Mouse (Mus musculus) lung, postnatal 10 days (tissue): ENCODE results near the gene Tal1.

ENCODE experiments used
- DNase-seq: peaks from one replicate; pipeline ENCODE4 v3.0.0; 2021

Tal1 gene

GRCm38 (mm10) chr4:115074789-115075188 is 18.6 kb downstream of the Tal1 start:
- DNase-seq: no peak

DNA sequence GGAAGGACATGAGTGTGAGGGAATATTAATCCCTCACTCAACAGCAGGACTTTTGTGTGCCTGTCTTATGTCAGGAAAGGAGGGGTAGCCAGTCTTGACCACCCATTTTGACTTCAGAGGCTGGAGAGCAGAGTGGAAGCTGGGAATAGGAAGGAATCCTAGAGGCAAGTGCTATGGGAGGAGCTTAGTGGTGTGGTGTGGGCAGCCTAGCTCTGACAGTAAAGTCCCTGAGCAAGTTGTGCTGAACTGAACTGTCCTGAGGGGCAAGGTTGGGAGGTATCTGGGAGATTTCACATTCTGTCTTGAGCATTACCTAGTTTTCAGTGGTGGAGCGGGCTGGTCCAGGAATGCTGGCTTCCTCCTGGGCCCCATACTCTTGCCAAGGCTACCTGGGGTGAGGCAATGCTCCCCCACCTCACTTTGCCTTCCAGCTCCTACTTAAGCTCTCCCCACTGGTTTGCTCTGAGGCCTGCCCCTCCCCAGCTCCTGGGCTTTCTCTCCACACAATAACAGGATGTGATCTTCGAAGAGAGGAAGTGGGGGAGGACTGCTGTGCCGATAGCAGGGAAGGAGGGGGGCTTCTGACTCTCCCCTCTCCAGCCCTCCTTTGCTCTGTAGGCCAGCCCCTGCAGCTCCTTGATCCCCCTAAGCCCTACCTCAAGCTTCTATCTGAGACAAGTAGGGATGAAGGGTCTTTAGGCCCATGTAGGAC is 19.1 kb downstream of the Tal1 start:
- peak; percentile 75 for DNase-seq

DNA sequence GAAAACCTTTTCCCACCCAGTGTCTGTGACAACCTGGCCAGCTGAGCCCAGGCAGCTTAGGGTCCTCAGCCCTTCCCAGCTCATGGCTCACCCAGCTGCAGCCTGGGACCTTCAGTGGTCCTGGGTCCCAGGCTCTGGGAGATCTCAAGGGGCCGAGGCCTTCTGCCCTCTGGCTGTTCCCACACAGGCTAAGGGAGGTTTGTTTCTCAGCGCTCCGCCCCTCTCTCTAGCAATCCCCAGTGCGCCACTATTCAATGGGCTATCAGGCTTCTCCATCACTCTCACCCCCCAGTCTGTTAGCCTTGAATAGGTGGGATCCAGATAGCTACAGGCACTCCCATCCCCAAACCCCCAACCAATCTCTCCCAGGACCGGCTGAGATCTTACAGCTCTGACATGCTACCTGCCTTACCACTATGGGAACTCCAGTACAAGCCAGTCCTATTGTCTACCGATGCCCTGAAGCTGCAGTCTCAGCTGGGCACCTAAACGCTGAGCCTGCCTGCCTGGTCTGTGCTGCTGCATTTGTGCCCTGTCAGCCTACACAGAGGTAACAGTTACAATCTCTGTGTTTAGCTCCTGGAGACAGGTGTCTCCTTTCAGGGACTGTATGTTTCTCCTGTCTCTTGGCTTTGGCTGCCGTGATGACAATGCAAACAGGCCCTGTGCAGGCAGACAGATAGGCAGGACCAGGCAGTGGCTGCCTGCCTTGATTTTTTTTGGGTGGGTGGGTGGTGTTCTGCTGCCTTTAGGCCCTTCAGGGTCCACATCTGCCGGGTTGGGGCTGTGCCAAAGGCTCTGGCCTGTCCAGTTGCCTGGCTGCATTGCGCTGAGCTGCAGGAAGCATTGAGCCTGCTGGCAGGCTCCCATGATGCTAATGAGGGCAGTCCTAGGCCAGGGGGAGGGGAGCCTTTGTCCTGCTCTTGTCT is 22.9 kb downstream of the Tal1 start:
- DNase-seq: peak; percentile 76

- no peak for DNase-seq
These were observed 23.7 kb downstream of the Tal1 start for GRCm38 (mm10) chr4:115079821-115080349.

- DNase-seq: no peak
These were observed 26.8 kb downstream of the Tal1 start for GRCm38 (mm10) chr4:115083031-115083430.

DNA sequence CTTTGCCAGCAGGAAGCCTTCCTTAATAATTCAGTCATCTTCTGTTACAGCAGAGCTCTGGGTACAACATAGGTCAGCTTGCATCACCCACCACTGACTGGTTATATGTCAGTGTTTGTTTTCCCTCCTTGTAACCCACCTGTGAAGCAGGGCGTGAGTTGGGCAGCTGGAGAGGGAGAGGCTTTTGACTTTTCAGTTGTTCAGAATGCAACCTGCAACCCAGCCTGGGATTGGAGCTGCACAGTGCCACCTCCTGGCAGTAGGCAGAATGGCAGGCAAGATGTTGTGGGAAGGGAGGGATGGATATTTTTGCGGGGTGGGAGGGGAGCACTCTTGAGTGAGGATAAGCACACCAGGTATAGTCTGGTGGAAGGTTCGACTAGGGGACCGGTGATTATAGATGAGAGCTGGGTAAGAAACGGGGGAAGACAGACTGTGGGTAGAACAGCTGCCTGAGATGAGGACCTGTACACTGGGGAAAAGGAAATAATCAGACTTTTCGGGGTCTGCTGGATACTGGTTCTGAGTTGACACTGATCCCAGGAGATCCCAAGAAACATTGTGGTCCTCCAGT is 29.4 kb downstream of the Tal1 start:
- DNase-seq: peak; percentile 79

GRCm38 (mm10) chr4:115086257-115086656 is 30.0 kb downstream of the Tal1 start:
- DNase-seq: no peak

- peak; percentile 46 for DNase-seq
These were observed 30.7 kb downstream of the Tal1 start for GRCm38 (mm10) chr4:115086763-115087415.

DNA sequence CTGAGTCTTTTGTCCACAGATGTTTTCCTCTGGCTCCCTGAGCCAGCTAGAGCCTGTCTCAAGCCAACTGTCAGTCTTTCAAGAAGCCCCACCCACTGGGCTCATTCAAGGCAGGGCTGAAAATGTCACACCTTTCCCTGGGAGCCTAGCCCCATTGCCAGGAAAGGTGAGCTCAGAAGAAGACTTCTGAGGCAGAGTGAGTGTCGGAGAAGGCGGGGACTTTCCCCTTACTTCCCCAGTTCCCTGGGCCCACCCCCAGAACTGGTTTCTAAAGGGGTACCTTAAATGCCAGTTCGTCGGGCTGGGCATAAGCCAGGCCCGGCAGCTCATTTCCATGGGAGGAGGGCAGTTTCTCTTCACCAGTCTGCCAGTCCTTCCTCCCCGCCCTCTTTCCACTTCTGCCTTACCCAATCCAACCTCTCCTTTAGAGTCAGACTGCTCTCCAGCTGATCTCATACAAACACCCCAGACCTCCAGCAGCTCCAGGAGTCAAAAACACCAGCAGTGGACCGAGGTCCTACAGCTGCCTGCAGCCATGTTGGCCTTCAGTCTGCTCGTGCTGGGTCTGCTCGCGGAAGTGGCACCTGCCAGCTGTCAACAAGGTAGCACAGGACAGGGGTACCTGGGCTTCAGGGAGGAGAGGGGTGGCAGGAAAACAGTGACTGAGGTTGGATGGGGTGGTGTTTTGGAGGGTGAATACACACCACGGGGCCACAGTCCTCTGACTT is 32.5 kb downstream of the Tal1 start, which contains the start of gene Pdzk1ip1:
Pdzk1ip1 (plus strand) TSS at position 98 of the 728 bp plus-strand sequence.
- peak; percentile 60 for DNase-seq

- no peak for DNase-seq
These were observed 34.4 kb downstream of the Tal1 start for GRCm38 (mm10) chr4:115090592-115090991.

GRCm38 (mm10) chr4:115091806-115092205 is 35.6 kb downstream of the Tal1 start:
- DNase-seq: no peak

DNA sequence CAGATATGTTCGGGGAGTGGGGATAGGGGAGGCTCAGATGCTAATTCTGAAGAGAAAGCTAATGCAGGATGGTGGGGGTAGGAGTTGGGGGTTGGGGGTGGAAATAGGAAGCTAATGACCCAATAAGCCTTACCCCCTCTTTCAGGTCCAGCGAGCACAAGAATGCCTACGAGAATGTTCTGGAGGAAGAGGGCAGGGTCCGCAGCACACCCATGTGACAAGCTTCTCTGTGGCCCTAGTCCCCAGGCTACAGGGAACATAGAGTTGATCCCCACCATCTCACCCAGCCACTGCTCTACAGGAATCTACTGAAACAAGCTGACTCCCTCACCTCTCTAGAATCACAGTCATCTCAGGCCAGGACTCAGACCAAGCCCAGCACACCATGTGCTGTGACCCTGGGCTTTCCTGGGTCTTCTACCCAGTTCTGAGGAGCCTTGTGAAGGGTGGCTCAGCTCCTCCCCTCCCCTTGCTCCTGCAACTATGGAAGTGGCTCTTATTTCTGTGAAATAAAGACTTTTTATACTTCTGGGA is 37.2 kb downstream of the Tal1 start:
- no peak for DNase-seq

- no peak for DNase-seq
These were observed 37.8 kb downstream of the Tal1 start for GRCm38 (mm10) chr4:115094056-115094455.

- DNase-seq: peak; percentile 45
These were observed 39.6 kb downstream of the Tal1 start for GRCm38 (mm10) chr4:115095671-115096434.

DNA sequence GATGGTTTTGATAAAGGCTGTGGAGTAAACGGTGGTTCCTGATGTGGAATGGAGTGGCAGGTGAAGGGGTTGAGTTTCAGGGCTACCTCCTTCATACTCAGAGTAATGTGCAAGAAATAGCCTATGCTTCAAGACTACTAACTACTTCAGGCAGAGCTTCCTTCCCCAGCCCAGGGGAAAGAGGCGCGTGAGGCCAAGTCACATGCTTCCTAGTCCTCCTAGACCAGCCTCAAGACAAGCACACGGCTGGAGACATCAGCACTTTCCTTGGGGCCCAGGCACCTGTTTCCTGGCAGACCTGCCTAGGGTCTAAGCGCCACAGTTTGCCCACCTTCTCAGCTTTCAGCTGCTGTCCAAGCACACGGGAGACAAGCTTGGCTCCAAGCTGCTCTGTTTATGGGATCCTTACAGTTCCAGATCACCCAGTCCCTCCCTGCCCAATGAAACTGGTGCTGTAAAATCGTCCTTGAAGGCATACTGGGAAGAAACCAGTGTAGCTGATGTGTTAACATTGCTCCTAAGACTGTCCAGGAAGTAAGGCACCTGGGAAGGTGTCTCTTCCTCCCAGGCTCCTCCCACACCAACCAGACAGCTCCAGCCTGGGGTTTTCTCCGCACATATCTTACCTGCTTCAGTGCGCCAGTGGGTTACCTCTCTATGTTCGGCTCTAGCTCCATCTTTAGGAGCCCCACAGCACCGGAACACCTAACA is 40.4 kb downstream of the Tal1 start:
- DNase-seq: no peak

- DNase-seq: peak; percentile 35
These were observed 40.9 kb downstream of the Tal1 start for GRCm38 (mm10) chr4:115097146-115097496.

GRCm38 (mm10) chr4:115101682-115102081 is 45.5 kb downstream of the Tal1 start:
- DNase-seq: peak; percentile 70

DNA sequence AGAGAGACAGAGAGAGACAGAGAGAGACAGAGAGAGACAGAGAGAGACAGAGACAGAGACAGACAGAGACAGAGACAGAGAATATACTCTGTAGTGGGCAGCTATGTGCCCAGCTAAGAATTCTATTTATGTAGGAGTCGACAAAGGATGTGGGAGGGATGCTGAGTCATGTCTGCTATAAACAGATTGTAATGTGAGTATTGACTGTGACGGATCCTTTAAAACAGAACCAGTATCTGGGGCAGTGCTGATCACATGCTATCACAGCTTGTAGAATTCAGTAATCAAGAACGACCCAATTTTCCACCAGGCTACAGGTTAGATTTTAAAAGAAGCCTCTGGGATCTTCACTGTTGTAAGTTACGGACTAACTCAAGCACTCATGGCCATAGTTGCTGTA is 47.3 kb downstream of the Tal1 start:
- no peak for DNase-seq

DNA sequence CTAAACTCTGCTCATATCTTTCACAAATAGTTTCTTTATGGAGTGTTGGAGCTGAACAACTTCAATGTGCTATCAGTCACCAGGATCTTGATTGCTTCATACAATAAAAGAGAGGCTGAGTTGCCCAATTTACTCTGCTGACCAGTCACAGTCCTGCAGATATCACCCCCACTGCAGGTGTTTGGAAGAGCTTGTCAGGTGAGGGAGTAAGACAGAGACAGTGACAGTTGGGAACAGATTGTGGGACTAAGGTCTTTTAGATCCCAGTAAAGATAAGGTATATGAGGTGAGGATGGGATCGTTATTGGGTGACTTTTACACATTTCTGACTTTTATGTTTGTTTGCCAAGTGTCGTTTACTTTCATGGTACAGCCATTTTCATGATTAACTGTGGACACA is 54.9 kb downstream of the Tal1 start:
- no peak for DNase-seq

DNA sequence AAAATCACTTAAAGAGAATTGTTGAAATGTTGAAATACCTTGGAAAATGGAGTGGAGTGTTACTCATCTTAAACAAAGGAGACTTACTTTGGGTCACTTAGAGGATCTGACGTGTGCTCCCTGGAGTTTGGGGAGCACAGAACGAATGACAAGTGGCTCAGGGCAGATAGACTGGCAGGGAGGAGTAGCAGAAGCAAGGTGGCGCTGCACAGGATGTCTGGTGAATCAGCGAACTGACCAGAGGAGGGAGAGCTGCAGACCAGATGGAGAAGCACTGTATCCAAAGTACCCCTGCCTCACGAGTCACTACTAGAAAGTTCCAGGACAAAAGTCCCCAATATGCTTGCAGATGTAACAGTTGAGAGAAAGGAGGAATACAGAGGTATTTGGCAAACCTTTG is 57.0 kb downstream of the Tal1 start:
- no peak for DNase-seq
